Mouse (Mus musculus) thymus, postnatal 4 days (tissue): ENCODE data around the gene Olfr1274-ps.
"Not testable (repeated sequence)": the region's sequence is repeated elsewhere in the genome, so short reads cannot be mapped to it uniquely, and the experiment has no call there.

ENCODE experiments used
- DNase-seq: peaks from one replicate; pipeline ENCODE4 v3.0.0; 2021

Olfr1274-ps gene

DNA sequence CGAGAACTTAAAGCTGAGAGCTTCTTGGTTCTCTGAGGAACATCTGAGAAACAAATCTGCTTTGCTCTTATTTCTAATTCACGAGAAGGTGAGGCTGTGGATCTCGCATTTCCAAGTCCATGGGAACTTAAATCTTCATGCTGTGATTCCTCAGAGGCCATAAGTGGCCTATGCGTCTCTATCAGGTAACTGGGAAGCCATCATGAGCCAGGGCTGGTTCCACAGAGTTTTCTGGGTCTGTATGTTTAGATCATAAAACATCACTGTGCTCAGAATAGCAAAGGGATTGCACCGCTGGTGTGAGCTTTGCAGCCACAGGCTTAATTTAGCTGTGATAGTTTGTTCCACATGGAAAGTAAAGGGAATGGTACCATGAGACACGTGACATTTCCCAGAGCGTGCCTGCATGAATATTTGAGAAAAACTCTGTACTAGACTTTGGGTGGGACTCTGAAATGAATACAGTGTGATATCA lies at the start of gene Olfr1274-ps:
Olfr1274-ps (plus strand) TSS at position 51 of the 475 bp plus-strand sequence.
- not testable (repeated sequence) for DNase-seq

DNA sequence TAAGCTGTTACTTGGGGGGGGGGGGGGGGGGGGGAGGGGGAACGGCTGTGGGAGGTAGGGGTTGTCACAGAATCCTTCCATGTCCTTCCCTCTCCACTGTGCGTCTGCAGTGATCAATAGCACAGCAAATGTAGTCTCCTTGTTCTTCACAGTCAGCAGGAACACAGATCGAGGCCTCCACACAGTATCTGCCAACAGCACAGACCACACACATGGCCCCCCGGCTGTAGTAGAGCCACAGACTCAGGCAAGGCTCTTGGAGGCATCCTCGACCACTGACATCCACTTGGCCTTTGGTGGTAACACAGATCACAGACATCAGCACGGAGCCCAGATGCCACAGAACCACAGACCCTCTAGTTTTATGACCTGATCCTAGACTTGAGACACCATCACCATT lies 47.4 kb upstream of the Olfr1274-ps start:
- DNase-seq = not testable (repeated sequence)

DNA sequence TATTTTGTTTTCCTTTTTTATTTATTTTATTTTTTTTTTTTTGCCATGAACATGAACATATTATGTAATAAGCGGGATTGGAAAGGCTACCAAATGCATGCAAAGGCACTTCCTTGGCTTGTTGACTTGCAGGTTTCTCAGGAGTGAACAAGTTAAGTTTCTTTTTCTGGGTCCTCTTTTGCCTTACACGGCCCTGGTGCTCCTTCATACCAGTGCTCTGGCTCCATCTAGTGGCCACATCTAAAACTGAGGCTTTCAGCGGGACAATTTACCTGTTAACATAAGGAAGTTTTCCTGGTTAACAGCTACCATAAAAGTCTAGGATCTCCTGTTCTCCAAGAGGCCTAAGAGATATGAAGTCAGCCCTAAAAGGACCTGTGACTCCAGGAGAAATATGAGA lies 46.9 kb upstream of the Olfr1274-ps start:
- not testable (repeated sequence) for DNase-seq

DNA sequence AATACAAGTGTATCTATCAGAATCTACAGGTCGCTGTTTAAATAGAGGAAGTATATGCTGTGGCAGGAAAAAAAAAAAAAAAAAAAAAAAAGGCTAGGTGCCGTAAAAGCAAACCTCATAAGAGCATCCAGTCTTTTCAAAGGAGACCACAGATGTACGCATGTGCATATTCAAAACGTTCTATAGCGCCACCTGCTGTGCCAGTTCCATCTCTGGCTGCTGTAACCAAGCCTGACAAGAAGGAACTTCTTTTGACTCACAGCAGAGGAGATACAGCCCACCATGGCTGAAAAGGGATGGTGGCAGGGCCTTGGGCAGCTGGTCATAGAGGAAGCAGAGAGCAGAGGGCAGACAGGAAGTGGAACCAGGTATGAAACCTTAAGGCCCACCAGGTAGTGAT lies 39.3 kb upstream of the Olfr1274-ps start:
- DNase-seq = not testable (repeated sequence)

DNA sequence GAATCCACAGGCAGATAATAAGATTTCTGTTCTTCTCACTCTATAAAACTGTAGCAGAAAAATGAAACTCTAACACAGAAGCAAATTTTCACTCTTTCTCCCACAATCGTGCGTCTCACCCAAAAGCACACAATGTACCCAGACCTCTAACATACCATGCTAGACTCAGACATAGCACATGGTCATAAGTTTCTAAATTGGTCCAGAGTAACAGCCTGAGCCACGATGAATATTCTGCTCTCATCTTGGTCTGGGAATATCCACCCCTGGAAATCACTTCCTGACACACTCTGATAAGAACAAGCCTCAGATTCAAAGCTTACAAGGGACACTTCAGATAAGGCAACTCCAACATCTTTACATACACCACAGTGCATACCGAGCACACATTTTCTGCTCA lies 38.3 kb upstream of the Olfr1274-ps start:
- DNase-seq = not testable (repeated sequence)

DNA sequence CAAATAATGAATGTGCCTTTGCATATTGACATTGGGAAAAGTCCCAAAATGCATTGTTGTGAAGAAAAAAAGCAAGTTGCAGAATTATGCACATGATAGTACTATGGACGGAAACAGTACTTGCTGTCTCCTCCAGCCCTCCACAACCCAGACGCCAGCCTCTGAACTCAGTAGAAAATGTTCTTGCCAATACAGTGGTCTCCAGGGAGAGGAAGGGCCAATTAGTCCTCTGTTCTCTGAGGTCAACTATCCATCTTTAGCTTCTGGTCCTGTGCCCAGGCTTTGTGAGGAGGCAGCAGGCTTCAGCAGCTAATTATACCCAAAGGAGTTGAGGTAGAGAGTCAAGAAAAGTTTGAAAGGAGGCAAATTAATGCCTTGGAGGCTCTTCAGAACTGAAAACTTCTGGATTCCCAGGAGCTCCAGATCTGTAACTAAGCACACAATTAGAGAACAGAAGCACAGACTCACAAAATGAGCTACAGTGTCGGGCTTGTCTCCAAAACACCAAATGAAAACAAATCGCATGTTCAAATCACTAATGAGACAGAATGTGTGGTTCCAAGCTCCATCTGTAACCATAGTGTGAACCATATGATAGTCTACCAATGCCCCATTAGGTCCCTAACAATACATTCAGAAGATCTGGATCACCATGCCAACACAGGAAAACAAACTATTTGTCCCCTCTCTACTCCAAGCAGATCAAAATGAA lies 15.8 kb downstream of the Olfr1274-ps start:
- not testable (repeated sequence) for DNase-seq

DNA sequence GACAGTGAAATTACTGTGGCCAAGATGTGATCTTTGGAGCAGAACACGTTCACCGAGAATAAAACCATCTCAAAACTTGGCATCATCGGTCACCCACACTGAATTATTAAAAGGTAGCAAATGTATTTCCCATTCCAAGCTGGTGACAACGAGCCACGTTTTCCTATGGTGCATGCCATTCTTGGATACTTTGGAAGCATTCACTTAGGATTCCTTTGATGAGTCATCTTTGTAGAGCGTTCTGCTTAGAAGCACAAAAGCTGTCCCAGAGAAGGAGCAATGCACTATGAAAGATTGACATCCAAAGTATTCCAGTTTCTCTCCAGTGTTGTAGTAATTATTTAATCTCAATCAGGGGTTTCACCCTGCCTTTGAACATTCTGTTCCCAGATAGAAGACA lies 23.8 kb downstream of the Olfr1274-ps start:
- DNase-seq = not testable (repeated sequence)

DNA sequence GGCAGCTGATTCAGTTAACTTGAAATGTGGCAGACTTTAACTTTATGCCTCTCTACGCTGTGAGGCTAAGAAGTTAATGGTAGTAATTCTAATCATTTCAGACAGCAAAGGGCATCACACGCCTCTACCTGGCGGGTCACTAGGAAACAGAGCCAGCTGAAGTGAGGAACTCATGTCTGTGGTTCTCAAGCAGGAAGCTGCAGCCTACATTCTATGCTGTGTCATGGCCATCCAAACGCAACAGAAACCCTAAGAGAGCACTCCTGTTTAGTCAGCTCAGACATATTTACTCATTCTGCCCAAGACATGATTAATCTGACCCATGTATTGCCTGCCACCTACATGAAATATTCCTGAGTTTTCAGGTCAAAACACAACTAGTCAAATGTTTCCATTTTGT lies 26.5 kb downstream of the Olfr1274-ps start:
- not testable (repeated sequence) for DNase-seq

DNA sequence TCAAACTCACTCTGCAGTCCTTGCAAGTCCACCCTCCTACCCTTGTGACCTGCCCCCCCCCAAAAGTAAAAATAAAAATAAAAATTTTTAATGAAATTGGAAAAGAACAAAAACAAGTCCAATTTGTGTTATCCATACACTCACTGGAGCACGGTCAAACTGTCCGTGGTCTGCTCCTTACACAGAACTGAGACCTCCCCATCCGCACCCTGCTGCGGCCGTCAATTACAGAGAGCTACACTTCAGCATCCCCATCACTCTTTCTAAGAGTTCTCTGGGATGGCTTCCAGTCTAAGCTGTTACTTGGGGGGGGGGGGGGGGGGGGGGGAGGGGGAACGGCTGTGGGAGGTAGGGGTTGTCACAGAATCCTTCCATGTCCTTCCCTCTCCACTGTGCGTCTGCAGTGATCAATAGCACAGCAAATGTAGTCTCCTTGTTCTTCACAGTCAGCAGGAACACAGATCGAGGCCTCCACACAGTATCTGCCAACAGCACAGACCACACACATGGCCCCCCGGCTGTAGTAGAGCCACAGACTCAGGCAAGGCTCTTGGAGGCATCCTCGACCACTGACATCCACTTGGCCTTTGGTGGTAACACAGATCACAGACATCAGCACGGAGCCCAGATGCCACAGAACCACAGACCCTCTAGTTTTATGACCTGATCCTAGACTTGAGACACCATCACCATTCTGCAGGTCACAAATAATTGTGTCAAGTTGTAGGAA lies 30.7 kb downstream of the Olfr1274-ps start:
- DNase-seq = not testable (repeated sequence)

DNA sequence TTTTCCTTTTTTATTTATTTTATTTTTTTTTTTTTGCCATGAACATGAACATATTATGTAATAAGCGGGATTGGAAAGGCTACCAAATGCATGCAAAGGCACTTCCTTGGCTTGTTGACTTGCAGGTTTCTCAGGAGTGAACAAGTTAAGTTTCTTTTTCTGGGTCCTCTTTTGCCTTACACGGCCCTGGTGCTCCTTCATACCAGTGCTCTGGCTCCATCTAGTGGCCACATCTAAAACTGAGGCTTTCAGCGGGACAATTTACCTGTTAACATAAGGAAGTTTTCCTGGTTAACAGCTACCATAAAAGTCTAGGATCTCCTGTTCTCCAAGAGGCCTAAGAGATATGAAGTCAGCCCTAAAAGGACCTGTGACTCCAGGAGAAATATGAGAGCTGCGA lies 31.3 kb downstream of the Olfr1274-ps start:
- DNase-seq = not testable (repeated sequence)

DNA sequence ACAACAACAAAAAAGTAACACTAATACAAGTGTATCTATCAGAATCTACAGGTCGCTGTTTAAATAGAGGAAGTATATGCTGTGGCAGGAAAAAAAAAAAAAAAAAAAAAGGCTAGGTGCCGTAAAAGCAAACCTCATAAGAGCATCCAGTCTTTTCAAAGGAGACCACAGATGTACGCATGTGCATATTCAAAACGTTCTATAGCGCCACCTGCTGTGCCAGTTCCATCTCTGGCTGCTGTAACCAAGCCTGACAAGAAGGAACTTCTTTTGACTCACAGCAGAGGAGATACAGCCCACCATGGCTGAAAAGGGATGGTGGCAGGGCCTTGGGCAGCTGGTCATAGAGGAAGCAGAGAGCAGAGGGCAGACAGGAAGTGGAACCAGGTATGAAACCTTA lies 39.0 kb downstream of the Olfr1274-ps start:
- DNase-seq = not testable (repeated sequence)

DNA sequence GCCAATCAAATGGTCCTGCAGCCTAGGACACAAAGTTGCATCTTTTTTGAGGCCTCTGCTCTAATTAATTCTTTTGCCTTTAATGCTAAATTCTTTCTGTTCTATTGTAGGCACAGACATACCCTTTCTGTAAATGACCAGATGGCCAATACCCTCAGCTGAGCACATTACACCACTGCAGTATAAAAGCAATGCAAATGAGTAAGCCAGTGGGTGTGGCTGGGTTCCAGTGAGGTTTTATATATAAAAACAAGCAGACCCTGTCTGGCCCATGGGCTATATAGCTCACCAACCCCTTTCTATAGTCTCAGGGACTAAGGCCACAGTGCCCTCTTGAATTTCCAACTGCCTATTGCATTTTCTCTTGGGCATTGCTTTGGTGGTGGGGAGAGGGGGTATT lies 41.7 kb downstream of the Olfr1274-ps start:
- DNase-seq = not testable (repeated sequence)

DNA sequence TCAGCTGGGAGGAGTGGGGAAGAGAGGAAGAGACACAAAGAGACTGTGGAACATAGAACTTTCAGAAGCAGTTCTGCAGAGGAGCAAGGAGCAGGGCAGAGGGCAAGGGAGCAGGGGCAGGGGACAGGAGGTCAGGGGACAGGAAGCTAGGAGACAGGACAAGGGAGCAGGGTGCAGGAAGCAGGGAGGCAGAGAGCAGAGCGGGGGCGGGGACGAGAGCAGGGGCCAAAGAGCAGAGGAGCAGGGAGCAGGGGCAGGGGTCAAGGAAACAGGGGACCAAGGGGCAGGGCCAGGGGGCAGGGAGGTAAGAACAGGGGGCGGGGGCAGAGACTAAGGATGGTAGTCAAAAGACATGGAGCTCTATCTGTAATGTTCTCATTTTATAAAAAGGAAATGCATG lies 43.3 kb downstream of the Olfr1274-ps start:
- not testable (repeated sequence) for DNase-seq

DNA sequence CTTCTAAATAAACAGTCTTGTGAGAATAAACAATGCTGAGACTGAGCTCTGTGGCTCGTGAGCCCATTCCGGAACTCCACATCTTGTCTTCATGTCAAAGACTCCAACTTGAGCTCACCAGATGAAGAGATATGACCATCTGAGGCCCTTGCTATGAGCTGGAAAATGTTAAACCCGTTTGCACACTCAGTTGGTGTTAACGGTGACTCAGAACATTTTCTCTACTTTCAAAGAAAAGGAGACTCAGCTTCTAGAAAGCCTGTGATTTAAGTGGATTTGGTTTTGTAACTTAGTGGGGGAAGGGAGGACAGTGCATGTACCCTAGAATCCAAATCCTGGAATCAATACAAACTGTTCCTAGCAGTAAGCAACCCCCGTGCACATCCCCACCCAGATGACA lies 45.3 kb downstream of the Olfr1274-ps start:
- DNase-seq = no peak

DNA sequence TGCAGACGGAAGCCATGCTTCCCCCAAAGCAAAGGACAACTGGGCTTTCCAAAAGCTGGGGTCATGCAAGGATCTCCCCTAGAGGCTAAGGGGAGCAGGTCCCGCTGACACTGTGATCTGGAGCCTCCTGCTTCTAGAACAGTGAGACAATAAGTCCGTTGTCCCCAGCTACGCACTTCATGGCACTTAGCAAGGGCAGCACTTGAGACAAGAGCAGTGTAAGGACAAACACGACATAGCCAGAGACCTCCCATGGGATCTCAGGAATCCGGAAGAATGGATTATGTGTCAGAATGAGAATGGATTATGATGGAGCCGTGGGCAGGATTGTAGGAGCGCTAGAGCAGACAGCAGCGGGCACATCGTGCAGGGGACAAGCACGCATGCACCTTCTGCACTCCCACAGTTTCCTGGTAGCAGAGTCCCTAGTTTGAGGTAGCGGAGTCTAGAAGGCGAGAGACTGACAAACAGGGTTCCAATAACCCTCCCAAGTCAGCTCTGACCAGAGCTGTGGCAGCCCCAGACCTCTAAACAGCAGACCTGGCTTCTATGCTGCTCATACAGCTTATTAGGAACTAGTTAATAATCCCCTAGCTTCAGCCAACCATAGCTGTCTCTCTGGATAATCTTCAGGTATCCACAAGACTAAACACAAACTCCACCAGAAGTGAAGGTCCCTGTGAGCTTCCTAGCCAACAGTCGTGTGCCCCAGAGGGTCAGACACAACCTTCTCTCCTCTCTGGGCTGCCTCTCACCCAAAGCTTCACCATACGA lies 50.7 kb downstream of the Olfr1274-ps start:
- DNase-seq = no peak

DNA sequence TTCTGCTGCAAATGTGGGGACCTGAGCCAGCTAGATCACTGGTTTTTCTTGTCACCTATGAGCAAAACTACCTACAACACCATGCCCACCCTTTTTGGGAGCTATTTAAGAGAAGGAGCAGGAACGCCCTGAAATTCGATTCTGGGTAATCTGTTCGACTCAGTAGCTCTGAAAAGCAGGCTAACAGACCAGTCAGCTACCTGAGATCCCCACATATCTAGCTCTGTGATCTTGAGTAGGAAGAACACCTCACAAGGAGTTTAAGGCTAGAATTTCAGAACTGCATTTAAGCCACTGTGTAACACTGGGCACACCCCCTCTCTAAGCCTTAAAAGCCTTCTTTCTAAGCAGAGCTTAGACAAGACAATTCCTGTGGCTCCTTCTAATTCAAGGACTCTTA lies 53.9 kb downstream of the Olfr1274-ps start:
- DNase-seq = no peak
